Mouse (Mus musculus): ENCODE results near the gene Pacs2. TPM values are rescaled to one million over a fixed set of nuclear protein-coding genes. Genes with fewer than 3 reads are reported as not detected.

The Pacs2 gene
- polyA plus RNA-seq, 1 experiment: 33.7 TPM

GRCm38 (mm10) chr12:113051628-113052403, 37.5 kb downstream of the Pacs2 start:
- no peak for TF ChIP-seq CTCF (IDR thresholded peaks at IDR 0.05; ENCODE audit: control insufficient read depth, insufficient read depth, low read length)
- TF ChIP-seq POLR2A (IDR thresholded peaks at IDR 0.05; ENCODE audit: borderline replicate concordance, control insufficient read depth, low read depth, low read length): no peak
- WGBS: 89% methylated on average over 9 of the region's 9 CpGs

GRCm38 (mm10) chr12:113056089-113056488, 41.8 kb downstream of the Pacs2 start:
- no peak overlapping the region for H3K27ac ChIP-seq (ENCODE audit: control insufficient read depth, insufficient read depth, low read depth, low read length, poor library complexity)
- no peak overlapping the region for H3K4me3 ChIP-seq (replicated peaks; ENCODE audit: control insufficient read depth, low read depth, low read length)
- TF ChIP-seq CTCF (IDR thresholded peaks at IDR 0.05; ENCODE audit: control insufficient read depth, insufficient read depth, low read length): no peak
- TF ChIP-seq POLR2A (IDR thresholded peaks at IDR 0.05; ENCODE audit: borderline replicate concordance, control insufficient read depth, low read depth, low read length): no peak
- WGBS: 82% methylated on average over 8 of the region's 8 CpGs
- H3K4me1 ChIP-seq (ENCODE audit: control insufficient read depth, insufficient read depth, low read length): no peaks in the 10 kb centered on the region

More at GRCm38 (mm10) chr12:113051628-113052403, 37.5 kb downstream of the Pacs2 start:
- H3K27ac ChIP-seq (ENCODE audit: control insufficient read depth, insufficient read depth, low read depth, low read length, poor library complexity): no peak overlapping the region
- no peak overlapping the region for H3K4me3 ChIP-seq (replicated peaks; ENCODE audit: control insufficient read depth, low read depth, low read length)
- H3K4me1 ChIP-seq (ENCODE audit: control insufficient read depth, insufficient read depth, low read length): no peaks in the 10 kb centered on the region; the same call in 1 of the 2 replicates

- TF ChIP-seq CTCF (IDR thresholded peaks at IDR 0.05; ENCODE audit: control insufficient read depth, insufficient read depth, low read length) (no peak), POLR2A (IDR thresholded peaks at IDR 0.05; ENCODE audit: borderline replicate concordance, control insufficient read depth, low read depth, low read length) (no peak)
- WGBS: 59% methylated on average over 5 of the region's 5 CpGs
- H3K4me3 ChIP-seq (replicated peaks; ENCODE audit: control insufficient read depth, low read depth, low read length): no peak overlapping the region
- no peaks in the 10 kb centered on the region for H3K4me1 ChIP-seq (ENCODE audit: control insufficient read depth, insufficient read depth, low read length)
- no peak overlapping the region for H3K27ac ChIP-seq (ENCODE audit: control insufficient read depth, insufficient read depth, low read depth, low read length, poor library complexity)
These were observed 45.9 kb downstream of the Pacs2 start for GRCm38 (mm10) chr12:113060178-113060577.

- Histone ChIP-seq H3K27ac (ENCODE audit: control insufficient read depth, insufficient read depth, low read depth, low read length, poor library complexity) (no peak overlapping the region), H3K4me1 (ENCODE audit: control insufficient read depth, insufficient read depth, low read length) (no peaks in the 10 kb centered on the region), H3K4me3 (replicated peaks; ENCODE audit: control insufficient read depth, low read depth, low read length) (no peak overlapping the region)
- 86% methylated on average over 9 of the region's 9 CpGs for WGBS
- TF ChIP-seq CTCF (IDR thresholded peaks at IDR 0.05; ENCODE audit: control insufficient read depth, insufficient read depth, low read length) (no peak), POLR2A (IDR thresholded peaks at IDR 0.05; ENCODE audit: borderline replicate concordance, control insufficient read depth, low read depth, low read length) (no peak)
These were observed 47.3 kb downstream of the Pacs2 start for GRCm38 (mm10) chr12:113061606-113062005.

- Histone ChIP-seq H3K27ac (ENCODE audit: control insufficient read depth, insufficient read depth, low read depth, low read length, poor library complexity) (no peak overlapping the region), H3K4me1 (ENCODE audit: control insufficient read depth, insufficient read depth, low read length) (no peaks in the 10 kb centered on the region), H3K4me3 (replicated peaks; ENCODE audit: control insufficient read depth, low read depth, low read length) (no peak overlapping the region)
- no peak for TF ChIP-seq POLR2A (IDR thresholded peaks at IDR 0.05; ENCODE audit: borderline replicate concordance, control insufficient read depth, low read depth, low read length)
- WGBS: 83% methylated on average over 10 of the region's 10 CpGs
These were observed 47.9 kb downstream of the Pacs2 start for GRCm38 (mm10) chr12:113062201-113062600.

GRCm38 (mm10) chr12:113063700-113064099, 49.4 kb downstream of the Pacs2 start:
- Histone ChIP-seq H3K4me1 (ENCODE audit: control insufficient read depth, insufficient read depth, low read length) (no peaks in the 10 kb centered on the region), H3K4me3 (replicated peaks; ENCODE audit: control insufficient read depth, low read depth, low read length) (no peak overlapping the region), H3K27ac (ENCODE audit: control insufficient read depth, insufficient read depth, low read depth, low read length, poor library complexity) (no peak overlapping the region)
- TF ChIP-seq POLR2A (IDR thresholded peaks at IDR 0.05; ENCODE audit: borderline replicate concordance, control insufficient read depth, low read depth, low read length) (no peak), CTCF (IDR thresholded peaks at IDR 0.05; ENCODE audit: control insufficient read depth, insufficient read depth, low read length) (no peak)
- WGBS: 97% methylated on average over 7 of the region's 7 CpGs

- no peak overlapping the region for H3K4me3 ChIP-seq (replicated peaks; ENCODE audit: control insufficient read depth, low read depth, low read length)
- no peak overlapping the region for H3K27ac ChIP-seq (ENCODE audit: control insufficient read depth, insufficient read depth, low read depth, low read length, poor library complexity)
- no peaks in the 10 kb centered on the region for H3K4me1 ChIP-seq (ENCODE audit: control insufficient read depth, insufficient read depth, low read length)
- 47% methylated on average over 7 of the region's 7 CpGs for WGBS
- no peak for TF ChIP-seq CTCF (IDR thresholded peaks at IDR 0.05; ENCODE audit: control insufficient read depth, insufficient read depth, low read length)
- no peak for TF ChIP-seq POLR2A (IDR thresholded peaks at IDR 0.05; ENCODE audit: borderline replicate concordance, control insufficient read depth, low read depth, low read length)
These were observed 53.7 kb downstream of the Pacs2 start for GRCm38 (mm10) chr12:113068002-113068401.

GRCm38 (mm10) chr12:113069389-113069788, 55.1 kb downstream of the Pacs2 start:
- no peak overlapping the region for H3K27ac ChIP-seq (ENCODE audit: control insufficient read depth, insufficient read depth, low read depth, low read length, poor library complexity)
- 97% methylated on average over 6 of the region's 6 CpGs for WGBS
- no peaks in the 10 kb centered on the region for H3K4me1 ChIP-seq (ENCODE audit: control insufficient read depth, insufficient read depth, low read length)

More at GRCm38 (mm10) chr12:113069389-113069788, 55.1 kb downstream of the Pacs2 start:
- H3K4me3 ChIP-seq (replicated peaks; ENCODE audit: control insufficient read depth, low read depth, low read length): no peak overlapping the region
- TF ChIP-seq CTCF (IDR thresholded peaks at IDR 0.05; ENCODE audit: control insufficient read depth, insufficient read depth, low read length): no peak
- no peak for TF ChIP-seq POLR2A (IDR thresholded peaks at IDR 0.05; ENCODE audit: borderline replicate concordance, control insufficient read depth, low read depth, low read length)
